Mouse (Mus musculus) layer of hippocampus, postnatal 36 days (tissue): ENCODE results near the gene Ppp1r12c. TPM values are rescaled to one million over a fixed set of nuclear protein-coding genes. Genes with fewer than 3 reads are reported as not detected.

Experiments
- DNase-seq, 2 experiments: peaks; one replicate each; pipeline ENCODE4 v3.0.0; 2022
- total RNA-seq, 2 experiments: library from RNA; stranded (reverse); gene quantifications; 2 replicates each; pipeline ENCODE4 v1.2.3; 2021

The Ppp1r12c gene
- total RNA-seq, 2 experiments from 2014 or later, result 146 to 164 TPM

- no peak for DNase-seq
These were observed 14.4 kb upstream of the Ppp1r12c start for GRCm38 (mm10) chr7:4515853-4516252.

DNA sequence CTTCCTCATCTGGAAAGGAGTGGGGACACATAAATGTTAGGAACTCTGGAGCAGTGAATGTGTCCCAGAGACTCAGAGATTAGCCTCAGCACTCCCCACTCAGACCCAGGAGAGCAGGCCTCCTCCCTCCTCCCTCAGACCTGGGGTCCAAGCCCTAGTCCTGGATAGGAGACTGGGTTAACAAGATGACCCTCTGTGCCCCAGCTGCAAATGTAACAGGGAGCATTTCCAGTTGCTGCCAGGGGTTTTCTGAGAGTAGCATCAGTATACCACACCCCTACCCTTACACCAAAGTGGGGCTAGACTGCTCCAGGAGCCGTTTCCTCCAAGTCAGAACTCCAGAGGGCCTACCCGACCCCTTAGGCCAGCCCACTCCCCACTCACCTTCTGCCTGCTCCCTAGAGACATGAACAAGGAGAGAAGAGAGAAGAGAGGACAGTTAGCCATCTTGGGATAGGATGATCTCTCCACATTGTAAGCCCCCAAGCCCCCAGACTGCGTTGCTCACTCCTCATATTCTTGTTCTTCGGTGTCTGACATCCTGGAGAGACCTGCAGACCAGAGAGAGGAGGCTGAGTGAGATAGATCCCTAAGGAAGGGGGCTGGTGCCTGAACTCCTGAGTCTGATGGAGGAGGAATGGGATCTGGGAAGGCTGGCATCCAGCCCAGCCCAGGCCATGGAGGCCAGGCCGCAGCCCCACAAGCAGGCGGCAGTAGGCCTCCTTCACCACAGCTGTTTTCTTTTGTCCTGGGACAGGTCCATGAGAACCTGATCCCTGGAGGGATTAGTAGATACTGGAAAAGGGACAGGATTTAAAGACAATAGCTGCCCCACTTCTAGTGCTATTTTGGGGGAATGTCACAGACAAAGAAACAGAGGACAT lies 12.6 kb upstream of the Ppp1r12c start:
- no peak for DNase-seq

DNA sequence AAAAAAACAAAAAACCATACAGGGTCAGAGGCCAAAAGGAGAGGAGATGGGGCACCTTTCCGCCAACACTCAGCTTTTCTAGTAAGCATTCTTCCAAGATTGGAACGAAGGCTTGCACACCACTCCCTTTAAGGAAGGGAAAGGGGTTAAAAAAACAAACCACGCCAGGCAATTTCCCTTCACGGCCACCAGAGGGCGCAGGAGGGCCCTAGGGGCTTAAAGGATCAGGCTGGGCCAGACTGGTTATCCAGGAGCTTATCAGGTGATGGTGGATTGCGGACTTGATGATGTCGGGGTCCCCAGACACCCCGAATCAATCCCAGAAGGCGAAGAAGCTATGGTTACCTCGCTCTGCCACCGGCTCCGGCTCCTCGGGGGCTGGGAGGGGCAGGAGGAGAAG lies 11.8 kb upstream of the Ppp1r12c start:
- no peak for DNase-seq

- no peak for DNase-seq
These were observed 10.2 kb upstream of the Ppp1r12c start for GRCm38 (mm10) chr7:4511489-4512224.

DNA sequence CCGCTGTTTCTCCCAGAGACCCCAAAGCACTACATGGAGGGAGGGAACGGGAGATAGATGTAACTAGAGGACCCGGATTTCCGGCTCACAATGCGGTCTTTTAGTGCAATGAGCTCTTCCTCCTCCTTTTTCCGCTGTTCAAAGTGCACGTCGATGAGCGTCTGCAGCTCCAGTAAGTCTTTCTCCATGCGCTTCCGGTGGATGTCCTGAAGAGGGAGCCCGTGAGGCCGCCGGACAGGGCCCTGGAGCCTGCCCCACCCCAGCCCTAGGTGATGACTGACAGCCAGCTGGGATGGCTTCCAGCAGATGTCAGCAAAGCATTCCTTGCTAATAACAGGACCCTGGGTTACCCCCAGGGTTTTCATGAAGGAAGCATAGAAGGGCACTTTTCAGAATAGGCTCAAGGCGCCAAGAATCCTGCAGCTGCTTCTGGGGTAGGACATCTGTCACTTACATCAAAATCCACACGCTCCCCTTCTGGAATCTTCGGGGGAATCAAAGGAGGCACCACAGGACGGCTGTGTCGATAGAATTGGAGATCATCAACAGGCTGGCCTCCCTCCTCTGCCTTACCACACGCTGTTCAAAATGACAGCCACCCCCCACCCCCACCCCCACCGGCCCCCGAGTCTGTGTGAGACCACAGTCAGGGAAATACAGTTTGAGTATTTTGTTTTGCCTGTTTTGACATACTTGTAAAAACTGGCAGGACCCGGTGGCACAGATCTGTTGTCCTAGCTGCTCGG lies 8.6 kb upstream of the Ppp1r12c start:
- peak; percentile 29 to 34 for DNase-seq

GRCm38 (mm10) chr7:4508739-4509116 lies 7.2 kb upstream of the Ppp1r12c start:
- no peak for DNase-seq

DNA sequence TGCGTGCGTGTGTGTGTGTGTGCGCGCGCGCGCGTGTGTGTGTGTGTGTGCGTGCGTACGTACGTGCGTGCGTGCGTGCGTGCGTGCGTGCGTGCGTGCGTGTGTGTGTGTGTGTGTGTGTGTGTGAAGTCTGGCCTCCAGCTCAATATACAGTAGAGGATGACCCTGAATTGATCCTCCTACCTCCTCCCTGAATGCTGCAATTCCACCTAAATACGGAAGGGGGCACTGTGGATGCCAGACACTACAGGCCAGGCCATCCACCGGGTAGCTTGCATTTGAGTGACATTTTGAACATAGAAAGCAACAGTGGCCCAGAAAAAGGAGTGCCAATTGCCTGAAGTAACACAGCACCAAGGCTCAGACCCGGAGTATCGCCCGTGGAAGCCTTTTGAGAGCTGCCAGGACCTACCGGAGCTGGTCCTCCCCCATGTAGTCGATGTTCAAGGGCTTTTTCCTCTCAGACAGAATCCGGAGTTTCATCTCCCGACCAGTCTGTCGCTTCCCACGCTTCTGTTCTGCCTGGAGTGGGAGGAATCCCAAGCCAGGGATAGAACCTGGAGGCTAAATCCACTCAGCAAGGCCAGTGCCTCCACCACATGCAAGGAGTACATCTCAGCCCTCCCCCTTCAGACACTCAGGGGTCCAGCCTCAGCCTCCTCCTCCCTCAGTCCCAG lies 6.7 kb upstream of the Ppp1r12c start:
- DNase-seq, result no peak

GRCm38 (mm10) chr7:4507220-4507619 lies 5.7 kb upstream of the Ppp1r12c start:
- DNase-seq, result no peak

DNA sequence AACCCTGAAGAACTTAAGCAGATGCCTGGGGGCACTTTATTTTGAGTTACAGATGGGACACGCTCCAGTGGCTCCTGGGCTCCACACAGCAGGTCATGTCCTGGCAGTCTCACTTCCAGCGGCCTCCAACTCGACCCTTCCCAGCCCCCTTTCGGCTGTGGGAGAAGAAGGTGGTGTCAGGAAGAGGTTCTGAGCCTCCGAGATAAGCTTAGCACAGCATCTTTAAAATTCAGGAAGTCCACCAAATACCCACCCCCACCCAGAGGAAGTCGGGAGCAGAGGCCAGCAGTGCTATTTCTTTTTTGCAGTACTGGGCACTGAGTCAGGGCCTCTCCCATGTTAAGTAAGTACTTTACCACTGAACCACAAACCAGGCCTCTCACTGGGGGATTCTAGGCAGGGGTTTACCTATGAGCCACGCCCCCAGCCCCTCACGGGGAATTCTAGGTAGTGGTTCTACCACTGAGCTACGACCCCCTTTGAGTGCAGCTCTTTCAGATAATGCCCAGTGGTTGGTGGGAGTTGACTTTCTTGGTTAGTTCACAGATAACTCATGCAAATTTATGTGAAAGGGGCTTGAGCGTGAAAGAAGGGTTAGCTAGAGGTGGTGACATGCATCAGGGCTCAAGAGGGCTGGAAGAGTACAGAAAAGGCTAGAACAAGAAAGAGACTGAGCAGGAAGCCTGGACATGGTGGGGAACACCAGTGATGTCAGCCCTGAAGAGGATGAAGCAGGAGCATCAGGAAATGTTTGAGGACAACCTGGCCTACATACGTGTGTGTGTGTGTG lies 3.4 kb upstream of the Ppp1r12c start:
- DNase-seq, result no peak

DNA sequence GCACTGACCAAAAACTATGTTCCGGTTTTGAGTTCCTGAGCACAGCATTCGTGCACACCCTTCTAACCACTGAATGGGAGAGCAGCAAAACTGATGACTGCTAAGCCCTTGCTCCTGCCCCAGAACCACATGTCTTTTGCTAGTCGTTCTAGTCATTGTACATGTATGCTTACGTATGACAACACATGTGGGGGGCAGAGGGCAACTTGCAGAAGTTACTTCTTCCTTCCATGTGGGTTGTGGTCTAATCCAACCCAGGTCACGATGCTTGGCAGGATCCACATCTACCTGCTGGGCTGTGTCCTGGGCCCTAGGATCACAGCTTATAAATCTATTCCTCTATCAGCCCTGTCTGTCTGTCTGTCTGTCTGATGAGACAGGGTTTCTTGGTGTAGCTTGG lies 2.4 kb upstream of the Ppp1r12c start:
- no peak for DNase-seq

DNA sequence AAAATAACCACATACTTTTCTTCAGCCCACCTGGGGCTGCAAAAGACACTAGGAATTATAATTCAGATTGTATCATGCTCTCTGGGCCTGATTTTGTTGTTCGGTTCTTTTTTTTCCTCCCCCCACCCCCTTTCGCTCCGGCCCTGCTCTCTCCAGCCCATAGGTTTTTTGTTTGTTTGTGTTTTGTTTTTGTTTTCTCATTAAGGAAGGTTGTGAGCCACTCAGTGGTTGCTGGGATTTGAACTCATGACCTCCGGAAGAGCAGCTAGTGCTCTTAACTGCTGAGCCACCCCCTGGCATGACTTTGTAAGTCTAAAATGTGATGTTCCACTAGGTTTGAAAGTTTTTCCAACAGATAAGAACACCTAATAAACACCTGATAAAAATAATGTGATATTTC lies 1.6 kb upstream of the Ppp1r12c start:
- DNase-seq, result no peak

- DNase-seq, result peak; percentile 45 to 60
These were observed 1.1 kb upstream of the Ppp1r12c start for GRCm38 (mm10) chr7:4502421-4503090.

- DNase-seq, result peak; percentile 43 to 54
These were observed 498 bp downstream of the Ppp1r12c start for GRCm38 (mm10) chr7:4500892-4501471.

DNA sequence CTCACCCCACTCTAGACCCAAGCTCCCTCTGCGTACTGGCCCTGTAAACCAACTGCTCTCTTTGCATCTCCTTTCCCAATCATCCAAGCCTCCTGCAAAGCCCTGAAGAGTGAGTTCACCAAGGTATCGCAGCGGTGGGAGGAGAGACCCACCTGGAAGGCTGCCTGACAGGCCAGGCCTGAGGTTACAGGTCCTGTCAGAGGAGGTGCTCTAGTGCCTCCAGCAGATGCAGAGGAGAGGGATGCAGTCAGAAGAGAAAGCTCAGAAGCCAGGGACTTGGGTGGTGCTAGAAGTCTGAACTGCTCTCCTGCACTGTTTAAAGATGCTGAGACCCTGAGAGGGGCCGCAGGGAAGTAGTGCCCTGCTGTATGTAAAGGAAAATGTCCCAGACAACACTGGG lies 2.4 kb downstream of the Ppp1r12c start:
- no peak for DNase-seq

DNA sequence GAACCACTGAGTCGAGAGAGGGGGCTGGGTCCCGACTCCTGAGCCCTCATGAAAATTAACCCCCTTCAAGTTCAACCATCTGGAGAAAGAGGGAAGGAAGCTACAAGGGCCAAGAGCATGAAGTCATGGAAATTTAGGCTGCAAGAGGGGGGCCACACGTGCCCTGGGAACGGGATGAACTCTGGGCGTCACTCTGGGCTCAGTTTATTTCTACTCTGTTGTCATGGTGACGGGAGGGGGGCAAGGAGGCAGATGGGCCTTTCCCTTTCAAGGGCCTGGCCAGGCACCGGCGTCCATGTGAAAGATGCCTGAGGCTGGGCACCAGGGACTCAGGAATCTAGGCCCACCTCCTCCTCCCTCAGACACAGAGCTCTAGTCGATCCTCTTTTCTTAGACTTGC lies 3.2 kb downstream of the Ppp1r12c start:
- no peak for DNase-seq

- DNase-seq, result no peak
These were observed 4.1 kb downstream of the Ppp1r12c start for GRCm38 (mm10) chr7:4497271-4497903.

DNA sequence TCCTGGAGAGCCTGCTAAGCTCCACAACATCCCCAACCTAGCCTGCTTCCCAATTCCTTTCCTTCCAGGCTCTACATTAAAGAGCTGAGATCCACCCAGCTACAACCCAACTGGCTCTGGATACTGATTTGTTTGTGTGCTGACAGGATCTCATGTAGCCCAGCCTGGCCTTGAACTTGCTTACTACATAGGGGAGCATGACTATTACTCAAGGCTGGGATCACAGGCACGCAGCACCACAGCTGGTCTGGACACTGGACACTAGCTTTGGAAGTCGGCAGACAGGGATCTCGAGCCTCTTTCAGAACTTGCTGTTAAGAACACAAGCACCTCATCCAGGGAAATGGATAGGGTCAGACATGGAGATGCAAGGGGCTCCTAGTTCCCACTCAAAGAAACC lies 5.0 kb downstream of the Ppp1r12c start:
- no peak for DNase-seq

DNA sequence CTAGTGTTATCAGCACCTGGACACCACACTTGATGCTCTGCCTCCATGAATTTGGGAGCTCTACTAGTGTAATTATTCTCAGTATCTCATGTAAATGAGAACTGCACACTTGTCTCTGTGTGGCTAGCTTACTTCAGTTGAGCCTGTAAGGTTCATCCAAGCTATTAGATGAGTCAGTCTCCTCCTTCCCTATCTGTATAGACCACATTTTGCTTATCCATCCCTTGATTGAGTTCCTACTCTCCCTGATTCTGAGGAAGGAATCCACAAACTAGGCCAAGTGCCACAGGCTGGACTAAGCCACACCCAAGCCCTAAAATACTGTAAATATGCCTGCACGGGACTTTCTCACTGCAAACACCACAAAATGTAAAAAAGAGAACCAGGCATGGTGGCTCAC lies 7.5 kb downstream of the Ppp1r12c start:
- no peak for DNase-seq

- DNase-seq, result no peak
These were observed 8.9 kb downstream of the Ppp1r12c start for GRCm38 (mm10) chr7:4492284-4493224.
